Mouse (Mus musculus) urinary bladder, adult 2 months (tissue): ENCODE measurements around the gene Troap. TPM values are rescaled to one million over a fixed set of nuclear protein-coding genes. Genes with fewer than 3 reads are reported as not detected.
"Not testable (repeated sequence)": the region's sequence is repeated elsewhere in the genome, so short reads cannot be mapped to it uniquely, and the experiment has no call there.

ENCODE experiments used
- DNase-seq: peaks from one replicate; pipeline ENCODE4 v3.0.0; 2022; ENCODE audit warnings: low spot score
- polyA plus RNA-seq: library from polyadenylated mRNA; depleted of rRNA; stranded (reverse); fragments of >200 nt; gene quantifications from 2 replicates; pipeline ENCODE4 v1.2.3, GENCODE M21; 2012

Gene Troap
- polyA plus RNA-seq, 1 experiment = 1.5 TPM

GRCm38 (mm10) chr15:99040920-99041856 is 33.2 kb upstream of the Troap start:
- no peak for DNase-seq

- no peak for DNase-seq
Observed at GRCm38 (mm10) chr15:99042334-99042733, 32.0 kb upstream of the Troap start.

- DNase-seq = no peak
Observed at GRCm38 (mm10) chr15:99044854-99045253, 29.5 kb upstream of the Troap start.

GRCm38 (mm10) chr15:99045734-99046133 is 28.6 kb upstream of the Troap start:
- not testable (repeated sequence) for DNase-seq

GRCm38 (mm10) chr15:99049473-99050253 is 24.7 kb upstream of the Troap start:
- DNase-seq = no peak

GRCm38 (mm10) chr15:99053373-99053772 is 21.0 kb upstream of the Troap start:
- no peak for DNase-seq

GRCm38 (mm10) chr15:99055040-99055439 is 19.3 kb upstream of the Troap start, which contains the start of gene Prph:
TSS of gene Prph (plus strand) at chr15:99055174.
- DNase-seq = no peak

- no peak for DNase-seq
Observed at GRCm38 (mm10) chr15:99055511-99055961, 18.8 kb upstream of the Troap start.

- DNase-seq = no peak
Observed at GRCm38 (mm10) chr15:99056332-99056731, 18.0 kb upstream of the Troap start.

GRCm38 (mm10) chr15:99065557-99066165 is 8.7 kb upstream of the Troap start:
- no peak for DNase-seq

- DNase-seq = no peak
Observed at GRCm38 (mm10) chr15:99071988-99072387, 2.4 kb upstream of the Troap start.

- peak; percentile 92 for DNase-seq
Observed at GRCm38 (mm10) chr15:99074600-99075333, 392 bp downstream of the Troap start.

- DNase-seq = not testable (repeated sequence)
Observed at GRCm38 (mm10) chr15:99076011-99076410, 1.6 kb downstream of the Troap start.

GRCm38 (mm10) chr15:99078181-99078910 is 4.0 kb downstream of the Troap start:
- DNase-seq = no peak

- DNase-seq = no peak
Observed at GRCm38 (mm10) chr15:99079804-99080203, 5.4 kb downstream of the Troap start.

GRCm38 (mm10) chr15:99082322-99082721 is 7.9 kb downstream of the Troap start:
- no peak for DNase-seq

- no peak for DNase-seq
Observed at GRCm38 (mm10) chr15:99082840-99083239, 8.5 kb downstream of the Troap start.

- no peak for DNase-seq
Observed at GRCm38 (mm10) chr15:99083258-99083657, 8.9 kb downstream of the Troap start.

GRCm38 (mm10) chr15:99083867-99084557 is 9.6 kb downstream of the Troap start:
- DNase-seq = no peak

GRCm38 (mm10) chr15:99084618-99085017 is 10.2 kb downstream of the Troap start:
- DNase-seq = no peak
